Mouse (Mus musculus) gastrocnemius, adult 18-20 months (tissue): Measurements from ENCODE around the gene Thtpa. TPM values are rescaled to one million over a fixed set of nuclear protein-coding genes. Genes with fewer than 3 reads are reported as not detected.
A peak's percentile ranks its signal among the peaks of the same experiment; 100 is the strongest.

Source experiments
- DNase-seq: peaks from one replicate; pipeline ENCODE4 v3.0.0; 2021; ENCODE audit warnings: low spot score
- total RNA-seq, 2 experiments: library from RNA; stranded (reverse); gene quantifications; 2 replicates each; pipeline ENCODE4 v1.2.3; 2021

Thtpa gene
- total RNA-seq, 2 experiments from 2014 or later, result 12.1 to 14.8 TPM

GRCm38 (mm10) chr14:55135676-55136075 is 41.1 kb downstream of the Thtpa start:
- no peak for DNase-seq

- no peak for DNase-seq
Measured at GRCm38 (mm10) chr14:55139313-55139712, 44.7 kb downstream of the Thtpa start.

GRCm38 (mm10) chr14:55146324-55146723 is 51.7 kb downstream of the Thtpa start:
- no peak for DNase-seq

GRCm38 (mm10) chr14:55146829-55147401 is 52.3 kb downstream of the Thtpa start:
- peak; percentile 41 for DNase-seq

- peak; percentile 58 for DNase-seq
Measured at GRCm38 (mm10) chr14:55148363-55148915, 53.9 kb downstream of the Thtpa start.

Other genes starting within 250 kb of the Thtpa start
- gene Homez, start 223.8 kb upstream of the Thtpa start, total RNA-seq, result 1 to 10 TPM; 4.3 to 5.1 TPM
- 1 to 10 TPM; 2.4 to 4.5 TPM for gene Ppp1r3e, start 217.2 kb upstream of the Thtpa start, total RNA-seq
- 10 to 100 TPM; 22.3 to 27.3 TPM for gene Bcl2l2, start 211.4 kb upstream of the Thtpa start, total RNA-seq
- gene Gm20521, start 211.3 kb upstream of the Thtpa start, total RNA-seq, result 1 to 10 TPM; 2.9 to 3.0 TPM
- gene Pabpn1, start 202.3 kb upstream of the Thtpa start, total RNA-seq, result 10 to 100 TPM; 46.1 to 51.0 TPM
- gene Slc22a17, start 181.7 kb upstream of the Thtpa start, total RNA-seq, result 1 to 10 TPM; 1.2 to 1.3 TPM
- gene Efs, start 168.7 kb upstream of the Thtpa start, total RNA-seq, result 1 to 10 TPM in 1 of 2 experiments, under 1 TPM in 1; 0.78 to 1.5 TPM
- gene Il25, start 162.1 kb upstream of the Thtpa start, total RNA-seq, result not detected
- gene Cmtm5, start 158.5 kb upstream of the Thtpa start, total RNA-seq, result under 1 TPM in 1 of 2 experiments, not detected in 1; 0.50 TPM
- gene Myh6, start 127.9 kb upstream of the Thtpa start, total RNA-seq, result 100 to 1,000 TPM; 174 to 189 TPM
- gene Gm17428, start 117.9 kb upstream of the Thtpa start, total RNA-seq, result not detected
- 100 to 1,000 TPM; 739 to 933 TPM for gene Myh7, start 100.2 kb upstream of the Thtpa start, total RNA-seq
- gene Ngdn, start 79.3 kb upstream of the Thtpa start, total RNA-seq, result 10 to 100 TPM; 18.4 to 19.0 TPM
- 1 to 10 TPM; 4.9 to 5.6 TPM for gene Zfhx2, start 2.5 kb upstream of the Thtpa start, total RNA-seq
- 1 to 10 TPM; 4.2 to 4.9 TPM for gene Ap1g2, start 11.8 kb downstream of the Thtpa start, total RNA-seq
- gene Jph4, start 22.2 kb downstream of the Thtpa start, total RNA-seq, result under 1 TPM; 0.07 to 0.11 TPM
- not detected for gene Dhrs2, start 127.2 kb downstream of the Thtpa start, total RNA-seq